ENCODE assay signal across 22 mouse cellular contexts in the genomic region with DNA sequence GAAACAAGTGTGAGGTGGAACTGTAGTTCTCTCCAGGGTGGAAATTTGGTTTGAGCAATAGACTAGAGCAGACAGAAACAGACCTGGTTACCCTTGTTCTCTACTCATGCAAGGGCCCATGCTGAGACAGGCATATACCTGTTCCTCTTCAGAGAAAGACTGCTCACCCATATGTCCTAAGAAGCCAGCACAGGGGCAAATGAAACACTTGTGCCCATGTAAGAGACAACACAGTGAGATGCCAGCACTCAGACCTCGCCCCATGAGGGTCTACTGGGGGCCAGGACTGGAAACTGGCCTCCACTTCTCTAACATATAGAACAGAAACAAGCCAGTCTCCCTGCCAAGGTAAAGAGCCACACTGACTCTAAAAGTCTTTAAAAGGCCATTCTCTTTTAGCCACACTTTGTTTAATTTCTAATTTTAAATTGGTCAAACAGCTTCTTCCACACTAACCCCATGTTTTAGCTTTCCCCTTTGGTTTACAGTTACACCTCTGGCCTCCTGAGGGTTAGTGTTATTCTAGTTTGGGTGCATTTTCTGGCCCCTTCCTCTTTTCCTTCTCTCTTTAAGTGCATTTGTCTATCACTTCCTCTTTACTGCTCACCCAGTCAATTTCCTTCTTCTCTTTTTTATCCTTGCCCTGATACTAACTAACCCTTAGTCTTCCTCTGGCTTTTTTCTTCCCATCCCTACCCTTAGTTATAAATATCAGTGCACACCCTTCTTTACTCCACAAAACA.
A peak's percentile ranks its signal among the peaks of the same experiment; 100 is the strongest.
DNase-seq lines count a peak whose midpoint lies in the region; ATAC-seq and TF ChIP-seq lines count a peak whose summit lies in the region.
"Had no signal": no experiment of that assay in that cellular context is flagged by ENCODE, and none has a peak within 500 bp of the region (broad histone marks: within the 10 kb centered on the region; RNA-seq: fewer than 3 reads in every experiment).

No protein-coding gene starts in this region.

- H3K4me2 ChIP-seq in liver, postnatal 0 days (ENCODE audit: low read depth, low read length), result no peak overlapping the region
- H3K4me2 ChIP-seq: embryonic facial prominence, embryonic 12.5 days; hindbrain, embryonic 13.5 days; liver, embryonic 12.5 days; lung, embryonic 14.5 days; midbrain, embryonic 12.5 days had no signal

- 50% methylated on average over 1 of the region's 1 CpGs for WGBS in liver, postnatal 0 days (ENCODE audit: insufficient replicate concordance)

- no peak for TF ChIP-seq CTCF in liver, postnatal 0 days (IDR thresholded peaks at IDR 0.05; ENCODE audit: low read depth)
- TF ChIP-seq CTCF in layer of hippocampus, adult 2 months (conservative IDR thresholded peaks at IDR 0.05), result no peak

- ATAC-seq in liver, postnatal 0 days, result peak; percentile 27
- peak; percentile 17 for ATAC-seq in CD4-positive, CD25-positive, alpha-beta regulatory T cell, adult 4 months
- peak; percentile 97 for ATAC-seq in common myeloid progenitor, adult 5-6 weeks (replicated peaks; ENCODE audit: low read depth, poor library complexity, severe bottlenecking)
- ATAC-seq in monocyte, adult 5-6 weeks (replicated peaks; ENCODE audit: insufficient number of reproducible peaks, low FRiP score, low TSS enrichment, poor library complexity, severe bottlenecking), result peak; percentile 53; the same call in 1 of the 2 replicates
- ATAC-seq in inflammation-experienced regulatory T-cells, adult 6 months, result no peak
- ATAC-seq: forebrain, postnatal 0 days; liver, embryonic 12.5 days had no signal

- no peaks in the 10 kb centered on the region for H3K27me3 ChIP-seq in liver, postnatal 0 days (ENCODE audit: insufficient read depth, low read length)
- H3K27me3 ChIP-seq: embryonic facial prominence, embryonic 12.5 days; hindbrain, embryonic 13.5 days; liver, embryonic 12.5 days; midbrain, embryonic 12.5 days had no signal

- 0 out of 2 replicates have a peak, but pooled peaks cover 5% of the 10 kb centered on the region for H3K4me1 ChIP-seq in liver, postnatal 0 days (ENCODE audit: insufficient read depth)
- H3K4me1 ChIP-seq: embryonic facial prominence, embryonic 12.5 days; hindbrain, embryonic 13.5 days; liver, embryonic 12.5 days; midbrain, embryonic 12.5 days had no signal

- H3K27ac ChIP-seq in liver, postnatal 0 days (ENCODE audit: low read depth), result peak overlapping the region; percentile 66
- no peak overlapping the region for H3K27ac ChIP-seq in layer of hippocampus, adult 2 months
- H3K27ac ChIP-seq: embryonic facial prominence, embryonic 12.5 days; hindbrain, embryonic 13.5 days; liver, embryonic 12.5 days; midbrain, embryonic 12.5 days had no signal

- no peaks in the 10 kb centered on the region for H3K36me3 ChIP-seq in liver, postnatal 0 days (replicated peaks; ENCODE audit: insufficient read depth, low read length)
- H3K36me3 ChIP-seq: embryonic facial prominence, embryonic 12.5 days; hindbrain, embryonic 13.5 days; liver, embryonic 12.5 days; midbrain, embryonic 12.5 days had no signal

- H3K4me3 ChIP-seq in liver, postnatal 0 days (ENCODE audit: low read depth, low read length), result no peak overlapping the region
- H3K4me3 ChIP-seq in layer of hippocampus, adult 2 months, result no peak overlapping the region
- H3K4me3 ChIP-seq: embryonic facial prominence, embryonic 12.5 days; hindbrain, embryonic 13.5 days; liver, embryonic 12.5 days; midbrain, embryonic 12.5 days had no signal

- TF ChIP-seq EP300 in liver, postnatal 0 days (IDR thresholded peaks at IDR 0.05; ENCODE audit: low read depth), result no peak

- no peak overlapping the region for H3K9ac ChIP-seq in liver, postnatal 0 days (replicated peaks)
- H3K9ac ChIP-seq: embryonic facial prominence, embryonic 12.5 days; forebrain, postnatal 0 days; hindbrain, embryonic 13.5 days; liver, embryonic 12.5 days; lung, embryonic 14.5 days; midbrain, embryonic 12.5 days had no signal

- no peak for DNase-seq in liver, postnatal 0 days
- DNase-seq in liver, result no peak
- no peak for DNase-seq in layer of hippocampus, adult 2 months (ENCODE audit: low spot score in 2 of 2)
- no peak for DNase-seq in adrenal gland, postnatal 36 days
- DNase-seq: adrenal gland, postnatal 25 days; cerebellum, adult 18-20 months; cerebellum, postnatal 14 days; forebrain, postnatal 0 days; gastrocnemius, postnatal 36 days; kidney, adult 18-20 months; kidney, postnatal 4 days; lung, embryonic 14.5 days; lung, postnatal 4 days; thymus, postnatal 14 days had no signal

- no peaks in the 10 kb centered on the region for H3K9me3 ChIP-seq in liver, postnatal 0 days (ENCODE audit: low read length)
- H3K9me3 ChIP-seq: embryonic facial prominence, embryonic 12.5 days; hindbrain, embryonic 13.5 days; liver, embryonic 12.5 days; midbrain, embryonic 12.5 days had no signal
